Mouse (Mus musculus): ENCODE measurements around the gene Nelfcd.

Gene Nelfcd

DNA sequence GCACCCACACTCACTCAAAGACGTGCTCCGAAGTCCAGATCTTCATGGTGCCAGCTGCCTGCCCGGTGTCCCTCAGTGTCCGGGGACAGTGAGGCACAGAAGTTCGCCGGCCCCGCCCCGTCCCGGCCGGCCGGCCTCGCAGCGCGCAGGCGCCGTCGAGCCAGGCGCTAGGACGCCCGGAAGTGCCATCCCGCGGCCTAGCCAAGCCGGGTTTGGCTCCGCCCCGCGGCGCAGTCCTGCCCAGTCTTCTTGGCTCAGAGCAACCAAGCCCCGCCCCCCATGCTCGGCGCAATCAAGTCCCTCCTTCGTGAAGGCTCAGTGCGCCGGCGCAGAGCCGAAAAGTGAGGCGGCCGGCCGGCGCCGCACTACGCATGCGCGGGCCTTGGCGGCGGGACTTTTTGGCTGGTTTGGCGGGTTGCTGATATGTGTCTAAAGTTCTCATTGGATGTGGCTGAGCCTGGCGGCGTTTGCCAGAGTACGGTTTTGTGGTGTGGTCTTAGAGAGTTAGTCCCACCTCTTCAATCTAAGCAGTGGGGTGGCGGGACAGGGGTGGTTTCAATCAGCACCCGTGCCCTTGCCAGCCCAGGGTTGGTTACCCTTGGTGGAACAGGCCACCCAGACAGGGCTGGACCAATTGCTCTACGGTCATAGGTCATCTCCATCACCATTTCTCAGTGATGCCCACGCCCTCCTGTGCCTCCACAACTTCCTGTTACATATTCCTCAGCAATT, 57.4 kb downstream of the Nelfcd start, which contains the start of gene Prelid3b:
Gene Prelid3b (minus strand): TSS at position 264 of the 732 bp plus-strand sequence.
- peak; percentile 98 for DNase-seq (ENCODE audit: extremely low spot score)

DNA sequence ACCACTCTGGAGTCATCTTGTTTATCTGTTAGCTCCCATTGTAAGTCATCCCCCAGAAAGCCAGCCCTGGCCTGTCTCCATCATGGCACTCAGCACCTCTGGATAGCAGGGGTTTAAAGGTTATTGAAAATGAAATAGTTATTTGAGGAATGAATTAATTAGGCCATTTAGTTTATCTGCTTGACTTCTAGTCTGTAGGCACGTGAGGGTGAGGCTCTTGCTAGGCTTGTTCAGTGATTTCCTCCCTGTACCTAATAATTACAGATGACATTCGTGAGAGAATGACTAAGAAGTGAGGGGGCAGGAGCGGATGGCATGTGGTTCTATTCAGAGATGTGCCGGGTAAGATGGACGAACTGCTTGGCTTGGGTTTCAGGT, 57.9 kb downstream of the Nelfcd start:
- DNase-seq (ENCODE audit: extremely low spot score) = no peak
